Mouse (Mus musculus) c-Kit-positive CD71-positive TER-119-negative erythroid progenitor cells, embryonic 14.5 days (primary cell): ENCODE results near the gene Tspan4.

Source experiments
- DNase-seq: peaks from one replicate; pipeline ENCODE4 v3.0.0-alpha.2; 2013; ENCODE audit warnings: low read depth

The Tspan4 gene

DNA sequence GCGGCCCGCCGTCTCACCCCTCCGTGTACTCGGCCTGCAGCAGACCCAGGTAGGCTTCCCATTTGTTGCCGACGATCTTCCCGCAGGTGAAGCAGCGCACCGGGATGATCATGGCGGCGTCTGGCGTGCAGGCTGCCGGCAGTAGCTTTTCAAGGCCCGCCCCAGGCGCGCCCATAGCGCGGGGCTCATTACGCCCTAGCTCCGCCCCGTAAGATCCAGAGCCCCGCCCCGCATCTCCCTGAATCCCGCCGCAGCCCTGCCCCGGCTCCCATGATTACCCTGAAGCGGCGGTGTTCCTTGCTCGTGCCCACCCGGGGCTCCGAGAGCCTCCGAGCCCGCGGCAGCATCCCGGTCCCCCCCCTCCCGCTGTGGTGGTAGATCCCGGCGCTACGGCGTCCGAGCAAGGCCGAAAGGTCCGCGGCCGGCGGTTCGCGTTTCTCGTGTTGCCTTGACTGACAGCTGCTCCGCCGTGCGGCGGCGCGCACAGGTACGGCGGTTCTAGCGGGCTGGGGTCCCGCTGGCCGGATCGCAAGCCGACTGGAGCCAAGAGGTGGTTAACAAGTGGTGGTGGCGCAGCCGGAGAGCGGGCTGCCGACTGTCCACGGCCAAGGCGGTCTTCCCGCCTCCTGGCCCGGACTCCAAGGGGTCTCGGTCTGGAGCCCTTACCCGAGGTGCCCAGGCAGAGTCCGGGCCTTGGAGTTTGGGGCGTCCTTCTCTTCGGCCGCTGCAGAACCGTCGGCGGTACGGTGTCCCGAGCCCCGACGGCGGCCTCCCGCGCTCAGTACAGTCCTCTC, at the start of gene Tspan4, which contains the start of gene Polr2l:
Tspan4 (plus strand) TSS at position 230 of the 794 bp plus-strand sequence.
Polr2l (minus strand) TSS at position 122 of the 794 bp plus-strand sequence.
- DNase-seq: peak; percentile 75

DNA sequence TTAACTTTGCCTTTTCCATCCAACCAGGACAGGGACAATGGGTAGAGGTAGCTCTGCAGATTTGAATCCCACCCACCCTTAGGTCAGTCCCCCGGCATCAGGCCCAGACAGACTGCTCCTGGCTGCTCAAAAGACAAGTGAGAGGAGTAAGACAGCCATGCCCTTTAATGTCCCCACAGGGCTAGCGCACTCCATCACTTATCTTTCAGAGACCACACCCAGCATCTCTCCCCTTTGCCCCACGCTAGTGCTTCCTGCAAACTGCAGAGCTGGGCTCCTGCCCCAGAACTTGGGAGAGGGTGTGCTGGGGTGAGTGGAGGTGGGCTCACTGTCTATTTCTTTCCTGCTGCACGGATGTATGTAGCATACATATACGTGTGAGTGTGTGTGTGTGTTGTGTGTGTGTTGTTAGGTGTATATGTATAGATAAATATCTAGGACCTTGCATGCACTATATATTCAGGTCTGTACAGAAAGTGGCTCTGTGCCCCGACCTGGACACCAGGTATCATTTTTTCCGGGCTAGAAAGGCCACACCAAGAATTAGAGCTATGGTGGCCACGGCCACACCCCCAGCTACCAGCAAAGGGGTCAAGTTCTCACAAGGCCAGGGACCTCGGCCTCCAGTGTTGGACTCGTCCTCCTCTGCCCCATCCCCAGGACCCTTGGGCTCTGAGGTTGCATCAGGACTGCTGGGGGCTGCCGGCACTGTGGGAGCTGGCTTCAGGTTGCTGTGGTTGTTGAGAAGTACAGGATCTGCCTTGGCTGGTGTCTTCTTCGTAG, 47.9 kb upstream of the Tspan4 start:
- no peak for DNase-seq

DNA sequence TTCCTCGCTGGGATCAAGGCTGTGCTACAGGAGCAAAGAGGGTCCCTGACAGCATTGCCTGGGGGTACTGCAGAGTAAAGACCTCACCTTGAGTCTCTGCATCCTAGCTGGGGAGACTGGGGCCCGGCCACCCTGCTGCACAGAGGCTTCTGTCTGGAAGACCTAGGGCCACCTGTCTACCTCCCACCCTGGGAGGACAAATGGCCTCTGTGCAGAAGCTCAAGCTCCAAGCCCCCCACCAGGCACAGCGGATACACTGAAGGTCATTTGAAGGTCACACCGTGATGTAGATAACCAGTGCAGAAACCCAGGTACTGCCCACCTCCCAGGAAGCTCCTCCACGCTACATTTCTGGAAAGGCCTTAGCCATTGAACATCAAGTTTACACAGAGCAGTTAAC, 46.3 kb upstream of the Tspan4 start:
- DNase-seq: no peak

- DNase-seq: no peak
These were observed 45.7 kb upstream of the Tspan4 start, which contains the start of gene Cend1 for GRCm38 (mm10) chr7:141429310-141429709. Cend1 (minus strand) TSS chr7:141429491.

- DNase-seq: no peak
These were observed 45.0 kb upstream of the Tspan4 start for GRCm38 (mm10) chr7:141429840-141430584.

DNA sequence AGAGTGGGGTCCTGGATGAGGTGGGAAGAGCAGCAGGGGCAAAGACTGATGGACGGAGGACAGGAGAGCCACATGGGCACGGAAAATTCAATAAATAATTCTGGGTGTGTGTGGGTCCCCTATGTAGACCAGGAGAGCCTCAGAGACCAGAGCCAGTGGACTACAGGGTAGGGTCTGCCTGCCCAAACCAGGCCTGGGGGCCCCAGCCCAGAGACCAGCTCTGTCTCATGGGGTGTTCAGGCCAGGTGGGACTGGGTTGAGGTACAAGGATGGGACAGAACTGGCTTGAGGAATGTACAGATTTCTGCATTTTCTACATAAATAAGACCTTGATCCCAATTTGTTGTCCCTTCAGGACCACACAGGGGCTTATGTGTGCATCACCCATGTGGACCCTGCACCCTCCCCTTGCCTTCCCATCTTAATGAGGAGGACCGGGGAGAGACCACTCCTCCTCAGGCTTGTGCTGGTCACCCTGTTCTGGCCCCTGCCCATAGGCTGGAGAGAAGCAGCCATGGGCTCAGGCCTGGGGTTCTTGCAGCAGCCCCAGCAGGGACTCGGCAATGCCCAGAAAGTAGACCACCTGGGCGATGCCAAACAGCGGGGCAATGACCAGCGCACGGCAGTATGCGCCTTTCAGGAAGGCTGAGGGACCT, 44.3 kb upstream of the Tspan4 start:
- no peak for DNase-seq

GRCm38 (mm10) chr7:141431434-141432185, 43.4 kb upstream of the Tspan4 start:
- no peak for DNase-seq

DNA sequence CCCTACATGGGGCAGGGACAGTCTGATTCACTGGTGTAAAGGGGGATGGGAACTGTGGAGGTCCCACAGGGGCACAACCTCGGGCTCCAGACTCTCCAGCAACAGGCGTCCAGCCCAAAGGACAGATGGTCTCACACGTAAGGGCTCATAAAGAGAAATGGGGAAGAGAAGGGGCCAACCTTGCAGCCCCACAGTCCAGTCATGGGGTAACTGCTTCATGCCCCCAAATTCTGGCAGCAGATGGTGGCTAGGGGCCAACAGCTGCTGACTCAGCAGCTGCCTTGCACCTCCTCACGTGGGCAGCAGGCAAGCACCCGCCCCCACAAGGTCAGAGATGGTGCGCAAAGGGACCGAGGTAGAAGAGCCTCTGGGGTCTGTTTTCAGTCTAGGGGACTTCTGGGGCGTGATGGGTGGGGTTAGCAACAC, 42.8 kb upstream of the Tspan4 start:
- no peak for DNase-seq

DNA sequence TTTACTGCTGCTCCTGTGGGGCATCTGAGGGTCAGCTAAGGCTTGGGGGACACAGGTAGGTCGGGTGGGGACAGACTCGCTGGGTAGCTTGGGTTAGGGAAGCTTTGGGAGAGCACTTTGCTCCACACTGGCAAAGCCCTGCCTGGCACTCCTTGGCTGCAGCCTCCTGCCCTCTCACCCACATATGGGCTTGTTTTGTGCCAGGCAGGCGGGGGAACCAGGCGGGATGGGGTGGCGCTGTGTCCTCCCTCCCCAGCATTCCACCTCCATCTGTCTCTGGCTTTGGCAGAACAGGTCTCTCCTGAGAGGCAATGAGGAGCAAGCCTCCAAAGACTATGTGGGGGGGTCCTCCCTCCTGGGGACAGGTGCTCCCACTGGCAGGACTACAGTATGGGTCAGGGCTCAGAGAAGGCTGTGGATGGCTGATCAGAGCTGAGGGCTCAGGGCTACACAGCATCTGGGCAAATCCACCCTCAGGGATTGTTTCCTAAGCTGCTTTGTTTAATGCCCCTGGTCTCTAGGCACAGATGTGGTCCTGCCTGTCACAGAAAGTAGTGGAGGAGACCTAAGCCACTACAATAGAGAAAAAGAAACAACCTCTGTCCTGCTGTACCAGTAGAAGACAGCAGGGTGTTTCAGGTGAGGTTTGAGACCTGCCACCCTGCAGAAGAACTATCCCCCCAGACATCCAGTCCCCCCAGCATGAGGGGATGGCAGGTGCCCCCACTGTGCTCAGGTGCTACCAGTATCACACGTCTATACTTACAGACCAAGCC, 42.1 kb upstream of the Tspan4 start:
- DNase-seq: no peak

GRCm38 (mm10) chr7:141433517-141434400, 41.3 kb upstream of the Tspan4 start:
- DNase-seq: no peak

DNA sequence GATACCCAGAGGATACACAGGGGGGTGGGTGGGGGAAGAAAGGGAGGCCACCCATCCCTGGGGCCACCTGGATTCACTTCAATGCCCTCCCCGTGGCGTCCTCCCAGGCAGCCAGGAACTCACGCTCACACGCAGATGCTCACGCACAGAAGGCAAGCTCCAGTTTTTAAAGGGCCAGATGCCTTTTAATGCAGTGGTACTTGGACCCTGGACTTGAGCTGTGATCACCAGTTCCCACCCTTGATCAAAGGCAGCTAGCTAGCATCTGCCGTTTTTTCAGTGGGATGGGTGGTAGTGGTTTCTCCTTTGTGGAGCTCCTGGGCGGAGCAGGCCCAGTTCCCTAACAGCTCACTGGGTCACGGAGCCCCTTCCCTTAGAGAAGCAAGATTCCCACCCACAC, 40.6 kb upstream of the Tspan4 start:
- DNase-seq: no peak

DNA sequence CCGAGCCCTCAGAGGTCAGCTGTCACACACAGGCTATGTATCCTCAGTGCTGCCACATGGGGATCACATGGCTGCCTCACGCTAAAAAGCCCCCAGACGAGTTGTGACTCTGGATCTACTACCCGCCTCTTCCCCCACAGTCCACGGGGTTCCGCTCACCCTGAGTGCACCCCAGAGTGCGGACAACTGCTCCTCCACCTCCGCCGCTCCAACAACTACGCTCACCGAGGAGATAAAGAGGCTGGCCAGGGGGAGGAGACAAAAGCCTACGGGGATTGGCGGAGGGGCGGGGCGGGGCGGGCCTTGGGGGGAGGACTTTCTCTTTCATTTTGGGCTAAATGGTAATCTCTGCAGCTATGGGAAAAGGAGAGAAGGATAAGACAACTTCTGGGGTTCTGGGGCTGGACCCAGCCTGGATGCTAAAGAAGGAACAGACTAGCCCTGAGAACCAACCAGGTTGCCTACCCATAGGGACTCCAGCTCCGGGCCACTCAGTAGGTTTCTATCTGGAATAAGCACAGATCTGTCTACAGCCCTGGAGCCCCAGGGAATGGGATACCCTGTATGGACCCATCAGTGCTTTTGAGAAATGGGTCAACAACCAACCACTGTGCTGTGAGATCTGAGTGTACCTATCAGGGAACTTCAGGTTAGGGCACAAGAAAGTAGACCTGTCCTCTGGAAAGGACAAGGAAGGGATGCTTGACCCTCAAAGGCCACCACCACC, 39.7 kb upstream of the Tspan4 start:
- peak; percentile 78 for DNase-seq

- DNase-seq: no peak
These were observed 39.1 kb upstream of the Tspan4 start for GRCm38 (mm10) chr7:141435856-141436522.

GRCm38 (mm10) chr7:141436523-141436892, 38.5 kb upstream of the Tspan4 start:
- no peak for DNase-seq

DNA sequence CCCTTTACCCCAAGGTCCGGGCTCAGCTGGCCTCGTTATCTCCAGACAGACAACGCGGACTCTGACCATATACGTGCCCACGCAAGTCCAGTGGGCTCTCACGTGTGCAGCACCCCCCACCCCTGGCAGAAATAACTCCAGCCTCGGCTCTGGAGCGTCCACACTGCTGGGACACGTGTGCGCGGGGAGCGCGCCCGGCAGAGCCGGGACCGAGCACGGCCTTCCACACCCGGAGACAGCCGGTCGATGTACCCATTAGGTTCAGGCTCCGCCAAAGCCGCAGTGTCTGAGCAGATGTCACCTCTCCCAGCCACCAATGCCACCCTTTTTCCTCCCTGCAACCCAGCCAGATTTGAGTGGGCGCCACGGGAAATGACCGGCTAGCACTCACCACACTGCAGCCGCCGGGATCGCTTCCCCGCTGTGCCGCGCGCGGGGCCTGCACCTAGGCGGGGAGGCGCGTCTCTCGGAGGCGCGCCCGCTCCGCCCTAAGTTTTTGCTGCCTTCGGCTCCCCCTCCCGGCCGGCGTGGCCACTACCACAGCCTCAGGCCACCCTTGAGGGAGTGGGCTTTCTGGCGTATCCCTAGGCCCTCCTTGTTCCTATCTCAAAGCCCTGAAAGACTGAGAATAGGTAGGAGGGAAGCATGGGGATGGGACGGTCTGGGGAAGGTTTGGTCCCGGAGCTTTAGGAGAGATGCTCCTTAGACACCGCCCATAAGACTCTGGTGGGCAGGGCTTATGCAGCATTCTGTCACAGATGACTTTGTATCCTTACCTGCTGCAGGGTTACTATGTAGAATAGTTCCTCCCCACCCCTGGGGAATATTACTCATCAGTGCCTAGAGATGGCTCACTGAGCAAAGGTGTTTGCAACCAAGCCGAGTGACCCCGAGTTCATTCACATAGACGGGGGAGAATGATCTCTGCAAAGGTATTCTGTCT, 37.6 kb upstream of the Tspan4 start, which contains the start of gene Slc25a22:
Slc25a22 (minus strand) TSS at position 715 of the 943 bp plus-strand sequence.
- peak; percentile 66 for DNase-seq

DNA sequence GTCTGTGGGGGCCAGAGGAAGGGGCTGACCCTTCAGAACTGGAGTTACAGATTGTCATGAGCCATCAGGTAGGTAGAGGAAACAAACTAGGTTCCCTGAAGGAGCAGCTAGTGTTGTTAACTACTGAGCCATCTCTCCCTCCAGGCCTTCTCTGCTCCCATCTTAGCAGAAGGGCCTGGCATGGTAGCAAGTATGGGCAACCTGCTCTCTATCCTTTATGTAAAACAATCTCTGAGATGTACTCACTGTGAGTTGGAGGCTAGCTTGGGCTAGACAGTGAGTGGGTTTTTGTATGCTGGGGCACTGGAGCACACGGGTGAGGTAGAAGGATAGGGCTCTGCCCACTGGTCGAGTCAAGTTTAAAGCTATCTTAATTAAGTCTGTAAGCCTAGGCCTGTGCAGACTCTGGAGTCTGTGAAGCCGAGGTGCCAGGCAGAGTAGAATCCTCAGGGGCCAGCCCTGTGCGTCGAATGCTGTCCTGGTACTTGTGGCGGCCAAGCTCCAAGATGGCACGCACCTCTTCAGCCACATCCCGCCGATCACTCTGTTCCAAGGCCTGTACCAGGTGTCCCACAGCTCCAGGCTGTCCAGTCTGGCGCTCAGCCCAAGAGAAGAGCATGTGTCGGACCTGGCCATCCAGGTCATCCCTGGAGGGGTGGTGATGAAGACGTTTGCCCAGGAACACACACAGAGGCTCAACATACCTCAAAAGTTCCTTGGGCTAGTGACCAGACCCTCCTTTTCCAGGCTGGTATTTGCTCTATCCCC, 36.7 kb upstream of the Tspan4 start:
- DNase-seq: no peak
